Mouse (Mus musculus) limb, embryonic 12.5 days (tissue): ENCODE measurements around the gene Gpr141. TPM values are rescaled to one million over a fixed set of nuclear protein-coding genes. Genes with fewer than 3 reads are reported as not detected.
"Not testable (repeated sequence)": the region's sequence is repeated elsewhere in the genome, so short reads cannot be mapped to it uniquely, and the experiment has no call there.

Source experiments
- ATAC-seq: fragments of 200-750 bp; cut with Nextera tagmentation; 2 replicates; pipeline ENCODE4 v1.8.0; 2017; ENCODE audit warnings: low read depth, moderate TSS enrichment; ENCODE audit not compliant: insufficient number of reproducible peaks, insufficient read depth, low FRiP score, low TSS enrichment
- H3K27ac ChIP-seq: fragments of 300-500 bp; sonication (generic); 2 replicates; pipeline ENCODE4 v1.5.1; 2016; ENCODE audit warnings: mild to moderate bottlenecking, moderate library complexity
- H3K27me3 ChIP-seq: fragments of 300-500 bp; sonication (generic); 2 replicates; pipeline ENCODE4 v1.6.1; 2016; ENCODE audit warnings: mild to moderate bottlenecking, moderate library complexity
- H3K36me3 ChIP-seq: fragments of 300-500 bp; sonication (generic); 2 replicates; pipeline ENCODE4 v1.6.1; 2016; ENCODE audit warnings: mild to moderate bottlenecking, moderate library complexity
- H3K4me1 ChIP-seq: fragments of 300-500 bp; sonication (generic); replicated peaks from 2 replicates; pipeline ENCODE4 v1.6.1; 2016
- H3K4me2 ChIP-seq: fragments of 300-500 bp; sonication (generic); 2 replicates; pipeline ENCODE4 v1.6.1; 2016; ENCODE audit warnings: mild to moderate bottlenecking, moderate library complexity
- H3K4me3 ChIP-seq: fragments of 300-500 bp; sonication (generic); replicated peaks from 2 replicates; pipeline ENCODE4 v1.5.1; 2016; ENCODE audit warnings: mild to moderate bottlenecking
- H3K9ac ChIP-seq: fragments of 300-500 bp; sonication (generic); replicated peaks from 2 replicates; pipeline ENCODE4 v1.6.1; 2016; ENCODE audit warnings: mild to moderate bottlenecking, moderate library complexity
- H3K9me3 ChIP-seq: fragments of 300-500 bp; sonication (generic); 2 replicates; pipeline ENCODE4 v1.6.1; 2016; ENCODE audit warnings: mild to moderate bottlenecking, moderate library complexity
- WGBS: fragments of 180-500 bp; shearing (Covaris S2); methylation state at CpG from one replicate; pipeline ENCODE4 v1.1.7; 2016; 5-methylcytosine and 5-hydroxymethylcytosine counted together
- polyA plus RNA-seq: library from polyadenylated mRNA; unstranded; fragments of >200 nt; fragmentation: Nextera tagmentation; extraction: Ambion mirVana; gene quantifications from 2 replicates; pipeline ENCODE4 v1.2.1, GENCODE M21; 2016

Gene Gpr141
- polyA plus RNA-seq, 1 experiment from 2014 or later: 0.38 TPM

DNA sequence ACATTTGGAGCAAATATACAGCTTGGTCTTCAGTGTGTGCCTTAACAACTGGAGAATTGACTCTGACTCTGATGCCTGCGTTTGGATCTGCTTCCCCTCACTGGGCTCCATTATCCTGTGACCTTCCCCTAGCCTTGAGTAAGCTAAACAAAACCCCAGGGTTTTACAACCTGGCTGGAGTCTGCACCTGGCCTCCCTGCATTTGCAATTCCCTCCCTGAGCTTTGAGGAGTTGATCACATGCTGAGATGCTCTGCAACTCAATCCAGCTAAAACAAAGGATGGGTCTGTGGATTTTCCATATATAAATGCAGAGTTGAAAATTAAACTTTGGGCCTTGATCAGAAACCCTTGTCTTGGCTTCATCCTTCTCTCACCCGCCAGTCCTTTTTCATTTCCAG is 4.8 kb downstream of the Gpr141 start:
- no peak for ATAC-seq
- Histone ChIP-seq H3K9ac (no peak overlapping the region), H3K27me3 (no peaks in the 10 kb centered on the region), H3K4me1 (no peaks in the 10 kb centered on the region), H3K27ac (no peak overlapping the region), H3K36me3 (no peaks in the 10 kb centered on the region), H3K4me2 (no peak overlapping the region), H3K4me3 (no peak overlapping the region), H3K9me3 (no peaks in the 10 kb centered on the region)
- WGBS: 32% methylated on average over 2 of the region's 2 CpGs

DNA sequence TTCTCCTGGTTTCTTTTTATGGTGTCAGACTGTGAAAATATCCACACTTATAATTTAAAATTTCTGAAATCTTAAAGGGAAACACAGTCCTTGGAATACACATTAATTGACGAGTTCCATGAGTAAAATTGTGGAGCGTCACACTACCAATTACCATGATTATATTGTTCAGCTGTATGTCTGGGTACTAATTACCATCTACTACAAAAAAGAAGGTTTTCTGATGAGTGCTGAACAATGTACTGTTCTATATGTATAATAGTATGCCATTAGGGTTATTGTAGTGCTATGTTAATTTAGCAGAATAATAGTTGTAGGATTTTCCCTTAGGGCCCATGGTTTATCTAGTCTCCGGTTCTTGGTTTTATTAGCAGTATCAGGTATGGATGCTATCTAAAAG is 29.1 kb downstream of the Gpr141 start:
- Histone ChIP-seq H3K9me3 (no peaks in the 10 kb centered on the region), H3K9ac (no peak overlapping the region), H3K27ac (no peak overlapping the region), H3K27me3 (no peaks in the 10 kb centered on the region), H3K4me2 (no peak overlapping the region), H3K4me3 (no peak overlapping the region), H3K36me3 (no peaks in the 10 kb centered on the region), H3K4me1 (no peaks in the 10 kb centered on the region)
- ATAC-seq: no peak
- 92% methylated on average over 3 of the region's 3 CpGs for WGBS

DNA sequence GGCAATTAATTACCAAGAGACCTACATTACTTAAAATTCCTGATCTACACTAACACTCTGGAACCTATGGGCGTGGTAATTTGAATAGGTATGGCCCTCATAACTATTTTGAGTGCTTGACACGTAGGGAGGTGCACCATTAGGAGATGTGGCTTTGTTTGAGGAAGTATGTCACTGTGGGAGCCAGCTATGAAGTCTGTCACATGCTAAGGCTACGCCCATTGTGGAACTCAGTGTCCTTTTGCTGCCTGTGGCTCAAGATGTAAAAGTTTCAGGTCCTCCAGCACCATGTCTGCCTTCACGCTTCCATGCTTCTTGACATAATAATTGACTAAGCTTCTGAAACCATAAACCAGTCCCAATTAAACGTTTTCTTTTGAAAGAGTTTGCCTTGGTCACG is 29.6 kb downstream of the Gpr141 start:
- Histone ChIP-seq H3K27me3 (no peaks in the 10 kb centered on the region), H3K36me3 (no peaks in the 10 kb centered on the region), H3K4me2 (no peak overlapping the region), H3K9me3 (no peaks in the 10 kb centered on the region), H3K4me3 (no peak overlapping the region), H3K4me1 (no peaks in the 10 kb centered on the region), H3K9ac (no peak overlapping the region), H3K27ac (no peak overlapping the region)
- WGBS: 69% methylated on average over 6 of the region's 6 CpGs
- no peak for ATAC-seq

DNA sequence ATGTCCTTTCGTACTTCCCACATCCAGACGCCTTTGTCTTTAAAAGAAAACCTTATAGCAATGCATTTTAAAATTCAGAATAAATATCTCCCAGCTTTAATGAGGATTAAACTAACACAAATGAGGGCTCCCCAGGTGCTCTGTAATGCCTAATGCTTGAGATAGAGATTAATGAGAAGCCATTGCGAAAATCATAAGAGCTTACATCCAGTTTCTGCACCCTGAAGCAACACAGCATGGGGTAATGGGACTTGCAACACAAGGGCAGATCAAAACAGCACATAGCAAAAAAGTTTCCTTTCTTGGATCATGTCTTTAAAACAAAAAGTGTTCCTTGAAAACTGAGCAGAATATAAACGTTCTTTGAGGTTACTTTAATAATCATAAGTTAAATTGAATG is 30.3 kb downstream of the Gpr141 start:
- Histone ChIP-seq H3K27ac (no peak overlapping the region), H3K4me1 (no peaks in the 10 kb centered on the region), H3K9ac (no peak overlapping the region), H3K36me3 (no peaks in the 10 kb centered on the region), H3K4me2 (no peak overlapping the region), H3K9me3 (no peaks in the 10 kb centered on the region), H3K27me3 (no peaks in the 10 kb centered on the region), H3K4me3 (no peak overlapping the region)
- WGBS: 74% methylated on average over 4 of the region's 4 CpGs
- ATAC-seq: no peak

DNA sequence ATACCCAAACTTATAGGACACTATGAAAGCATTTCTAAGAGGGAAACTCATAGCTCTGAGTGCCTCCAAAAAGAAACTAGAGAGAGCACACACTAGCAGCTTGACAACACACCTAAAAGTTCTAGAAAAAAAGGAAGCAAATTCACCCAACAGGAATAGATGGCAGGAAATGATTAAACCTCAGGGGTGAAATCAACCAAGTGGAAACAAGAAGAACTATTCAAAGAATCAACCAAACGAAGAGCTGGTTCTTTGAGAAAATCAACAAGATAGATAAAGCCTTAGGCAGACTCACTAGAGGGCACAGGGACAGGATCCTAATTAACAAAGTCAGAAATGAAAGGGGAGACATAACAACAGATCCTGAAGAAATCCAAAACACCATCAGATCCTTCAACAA is 36.1 kb downstream of the Gpr141 start:
- H3K4me3 ChIP-seq, H3K4me2 ChIP-seq, H3K36me3 ChIP-seq, H3K9me3 ChIP-seq, ATAC-seq, H3K27ac ChIP-seq, H3K9ac ChIP-seq, H3K27me3 ChIP-seq, H3K4me1 ChIP-seq: not testable (repeated sequence)
- WGBS: 71% methylated on average over 1 of the region's 1 CpGs

DNA sequence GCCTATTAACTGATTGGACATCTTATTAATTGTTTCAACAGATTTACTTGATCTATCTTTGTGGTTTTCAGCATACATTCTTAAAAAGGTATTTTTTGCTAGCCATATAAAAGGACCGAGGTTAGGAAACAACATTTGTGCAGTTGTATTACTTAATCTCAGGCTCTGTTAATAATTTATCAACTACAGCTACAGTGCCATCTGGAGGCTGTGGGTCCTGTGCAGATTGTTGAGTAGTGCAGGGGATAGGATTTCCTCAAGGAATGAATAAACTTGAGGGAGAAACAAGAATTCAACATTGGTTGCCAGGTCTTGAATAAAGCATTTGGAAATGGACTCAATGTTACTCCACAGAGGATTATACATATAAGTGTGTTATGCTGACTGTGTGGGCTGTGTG is 53.9 kb downstream of the Gpr141 start:
- Histone ChIP-seq H3K27me3 (no peaks in the 10 kb centered on the region), H3K9ac (no peak overlapping the region), H3K4me1 (no peaks in the 10 kb centered on the region), H3K36me3 (no peaks in the 10 kb centered on the region), H3K4me2 (no peak overlapping the region), H3K4me3 (no peak overlapping the region), H3K27ac (no peak overlapping the region), H3K9me3 (no peaks in the 10 kb centered on the region)
- WGBS: 84% methylated on average over 1 of the region's 1 CpGs
- ATAC-seq: no peak

DNA sequence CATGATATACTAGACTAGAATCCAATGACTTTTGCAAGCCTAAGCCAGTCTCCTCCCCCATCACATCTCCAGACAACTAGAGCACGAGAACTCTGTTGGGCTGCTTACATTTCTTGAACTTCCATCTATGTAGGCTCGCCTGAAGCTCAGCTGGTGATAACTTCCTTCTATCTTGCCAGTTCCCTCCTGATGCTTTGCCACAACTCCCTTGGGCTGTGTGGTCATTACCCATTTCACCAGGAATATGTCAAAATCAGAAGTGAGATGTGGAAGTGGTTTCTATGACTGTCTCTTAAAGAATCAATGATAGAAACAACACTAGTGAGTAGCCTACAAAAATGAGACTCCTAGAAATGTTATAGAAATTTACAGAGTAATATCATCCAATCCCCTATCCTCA is 56.9 kb downstream of the Gpr141 start:
- ATAC-seq: no peak
- Histone ChIP-seq H3K4me3 (no peak overlapping the region), H3K9ac (no peak overlapping the region), H3K27ac (no peak overlapping the region), H3K36me3 (no peaks in the 10 kb centered on the region), H3K9me3 (no peaks in the 10 kb centered on the region), H3K27me3 (no peaks in the 10 kb centered on the region), H3K4me2 (no peak overlapping the region), H3K4me1 (no peaks in the 10 kb centered on the region)
- WGBS: 77% methylated on average over 2 of the region's 2 CpGs

DNA sequence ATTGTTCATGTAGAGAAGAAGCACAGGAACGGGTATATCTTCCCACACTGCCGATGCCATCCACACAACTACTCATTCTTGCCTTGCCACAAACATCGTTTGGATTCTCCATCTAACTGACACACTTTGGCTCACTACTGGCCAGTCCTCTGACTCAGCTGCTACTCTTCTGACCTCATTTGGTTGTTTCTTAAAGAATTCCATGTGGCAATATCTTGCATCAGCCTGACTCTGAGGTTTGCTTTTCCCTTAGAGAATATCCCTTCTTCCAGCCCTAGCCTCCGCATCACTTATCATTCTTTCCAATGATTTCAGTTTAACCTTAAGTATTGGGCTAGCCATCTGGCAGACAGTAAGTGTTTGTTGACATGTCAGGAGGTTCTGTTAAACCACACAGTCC is 59.8 kb downstream of the Gpr141 start:
- no peak overlapping the region for H3K27ac ChIP-seq
- H3K9ac ChIP-seq: no peak overlapping the region
- ATAC-seq: no peak
- 85% methylated on average over 4 of the region's 4 CpGs for WGBS
- H3K36me3 ChIP-seq: no peaks in the 10 kb centered on the region
- no peaks in the 10 kb centered on the region for H3K4me1 ChIP-seq
- H3K4me3 ChIP-seq: no peak overlapping the region
- H3K27me3 ChIP-seq: no peaks in the 10 kb centered on the region
- no peak overlapping the region for H3K4me2 ChIP-seq
- H3K9me3 ChIP-seq: no peaks in the 10 kb centered on the region

DNA sequence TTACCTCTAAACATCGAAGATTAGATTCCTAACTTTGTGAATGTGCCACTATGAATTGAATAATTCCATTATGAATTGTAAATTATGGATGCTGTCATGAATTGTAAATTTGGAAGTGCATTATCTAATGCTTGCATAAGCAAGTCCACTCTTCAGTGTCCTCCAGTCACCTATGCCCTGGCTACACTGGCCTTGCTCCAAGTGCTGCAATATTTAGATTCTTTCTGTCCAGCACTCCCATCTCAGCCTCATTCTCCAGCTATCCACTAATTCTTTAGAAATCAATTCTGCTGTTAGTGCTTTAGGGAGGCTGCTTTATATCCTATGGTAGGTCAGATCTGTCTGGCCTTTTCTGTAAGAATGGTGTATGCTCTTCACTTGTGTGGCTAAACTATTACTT is 60.8 kb downstream of the Gpr141 start:
- H3K9me3 ChIP-seq: no peaks in the 10 kb centered on the region
- H3K4me3 ChIP-seq: no peak overlapping the region
- WGBS: 87% methylated on average over 1 of the region's 1 CpGs
- no peak for ATAC-seq
- H3K27me3 ChIP-seq: no peaks in the 10 kb centered on the region
- H3K4me1 ChIP-seq: no peaks in the 10 kb centered on the region
- no peak overlapping the region for H3K9ac ChIP-seq
- H3K4me2 ChIP-seq: no peak overlapping the region
- no peak overlapping the region for H3K27ac ChIP-seq
- no peaks in the 10 kb centered on the region for H3K36me3 ChIP-seq

DNA sequence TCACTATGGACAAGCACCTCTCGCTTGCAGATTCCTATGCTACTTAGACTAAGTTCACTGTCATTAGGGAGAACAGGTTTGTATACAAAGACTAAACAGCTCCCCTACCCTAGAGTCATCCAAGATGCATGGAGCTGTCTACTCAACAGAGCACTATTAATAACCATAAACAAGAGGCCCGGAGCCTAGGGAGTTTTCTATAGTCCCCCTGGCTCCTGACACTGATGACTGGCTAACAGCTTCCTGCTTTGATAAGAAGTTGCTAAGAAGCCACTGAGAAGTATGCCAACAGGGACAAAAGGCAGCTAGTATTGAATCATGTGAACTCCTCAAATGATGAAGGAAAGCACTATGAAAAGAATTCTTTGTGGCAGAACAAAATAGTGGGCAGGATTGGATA is 78.3 kb downstream of the Gpr141 start:
- no peak for ATAC-seq
- Histone ChIP-seq H3K36me3 (no peaks in the 10 kb centered on the region), H3K9me3 (no peaks in the 10 kb centered on the region), H3K4me1 (no peaks in the 10 kb centered on the region), H3K4me3 (no peak overlapping the region), H3K4me2 (no peak overlapping the region), H3K27me3 (no peaks in the 10 kb centered on the region), H3K27ac (no peak overlapping the region), H3K9ac (no peak overlapping the region)
- WGBS: 71% methylated on average over 2 of the region's 2 CpGs

DNA sequence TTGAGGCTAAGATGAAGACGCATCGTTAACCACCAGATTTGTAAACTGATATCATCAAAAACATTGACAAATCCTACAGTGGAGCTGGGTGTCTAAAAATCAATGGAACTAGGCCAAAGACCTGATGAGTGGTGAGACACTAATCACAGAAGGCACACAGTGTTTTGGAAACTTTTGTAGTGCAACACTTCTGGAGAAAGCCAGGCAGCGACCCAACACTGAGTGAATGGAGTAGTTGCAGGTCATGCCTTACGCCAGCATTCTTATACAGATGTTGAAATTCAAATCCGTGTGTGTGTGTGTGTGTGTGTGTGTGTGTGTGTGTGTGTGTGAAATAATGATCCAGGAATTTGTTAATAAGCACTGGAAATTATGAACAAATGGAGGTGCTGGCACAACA is 79.5 kb downstream of the Gpr141 start:
- Histone ChIP-seq H3K4me1 (no peaks in the 10 kb centered on the region), H3K27ac (no peak overlapping the region), H3K4me2 (no peak overlapping the region), H3K27me3 (no peaks in the 10 kb centered on the region), H3K36me3 (no peaks in the 10 kb centered on the region), H3K9ac (no peak overlapping the region), H3K4me3 (no peak overlapping the region), H3K9me3 (no peaks in the 10 kb centered on the region)
- no peak for ATAC-seq
- 90% methylated on average over 5 of the region's 5 CpGs for WGBS

DNA sequence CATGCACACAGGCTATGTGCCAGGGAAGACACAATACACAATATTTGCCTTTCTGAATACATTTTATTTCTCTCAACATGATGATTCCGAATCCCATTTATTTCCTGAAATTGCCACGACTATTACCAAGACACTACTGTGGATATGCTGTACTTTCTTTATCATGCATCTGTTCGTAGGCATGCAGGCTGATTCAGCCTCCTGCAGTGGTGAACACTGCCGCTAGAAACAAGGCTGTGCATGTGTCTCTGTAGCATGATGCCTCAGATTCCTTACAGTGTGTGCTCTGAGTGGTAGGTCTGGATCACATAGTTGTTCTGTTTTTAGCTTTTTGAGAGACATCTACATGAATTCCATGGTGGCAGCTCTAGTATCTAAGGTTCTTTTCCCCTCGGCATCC is 89.5 kb downstream of the Gpr141 start:
- Histone ChIP-seq H3K4me3 (no peak overlapping the region), H3K27me3 (no peaks in the 10 kb centered on the region), H3K4me1 (no peaks in the 10 kb centered on the region), H3K36me3 (no peaks in the 10 kb centered on the region), H3K4me2 (no peak overlapping the region), H3K9me3 (no peaks in the 10 kb centered on the region), H3K27ac (no peak overlapping the region), H3K9ac (no peak overlapping the region)
- 87% methylated on average over 5 of the region's 5 CpGs for WGBS
- ATAC-seq: no peak
